Mouse (Mus musculus) heart, embryonic 14.5 days (tissue): ENCODE measurements around the gene Antxr2. TPM values are rescaled to one million over a fixed set of nuclear protein-coding genes. Genes with fewer than 3 reads are reported as not detected.

Experiments used
- polyA plus RNA-seq: library from polyadenylated mRNA; unstranded; fragments of >200 nt; fragmentation: Nextera tagmentation; extraction: Ambion mirVana; gene quantifications from 2 replicates; pipeline ENCODE4 v1.2.1, GENCODE M21; 2014

The Antxr2 gene
- polyA plus RNA-seq, 1 experiment from 2014 or later, result 68.2 TPM

Other genes with a start within 250 kb of the Antxr2 start
- gene Prdm8, start 136.2 kb upstream of the Antxr2 start, polyA plus RNA-seq, result 0.05 and 0.09 TPM in 2 replicates
- gene Fgf5, start 223.1 kb upstream of the Antxr2 start, polyA plus RNA-seq, result 0.41 and 0.69 TPM in 2 replicates